Comparison of ENCODE assay signal across 24 mouse cellular contexts in the genomic region with DNA sequence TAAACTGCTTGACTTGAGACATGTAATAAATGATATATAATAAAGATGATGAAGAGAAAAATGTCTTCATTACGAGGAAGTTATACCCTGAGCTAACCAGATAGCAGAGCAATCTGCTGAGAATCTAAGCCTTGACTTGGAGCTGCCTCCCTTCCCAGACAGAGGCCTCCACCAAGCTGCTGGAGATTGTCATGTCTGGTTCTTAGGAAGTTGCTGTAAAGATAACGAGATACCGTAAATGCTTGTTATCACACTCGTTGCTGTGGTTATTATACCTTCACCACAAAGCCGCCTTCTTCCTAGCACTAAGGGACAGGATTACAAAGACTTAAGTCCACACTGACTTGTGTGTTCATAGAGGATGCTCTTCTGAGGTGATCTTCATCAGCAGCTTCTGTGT.
DNase-seq lines count a peak whose midpoint lies in the region; ATAC-seq and TF ChIP-seq lines count a peak whose summit lies in the region.
"Had no signal": no experiment of that assay in that cellular context is flagged by ENCODE, and none has a peak within 500 bp of the region (broad histone marks: within the 10 kb centered on the region; RNA-seq: fewer than 3 reads in every experiment).

No protein-coding gene starts in this region.

- no peak overlapping the region for H3K9ac ChIP-seq in MEL (ENCODE audit: control insufficient read depth, low read depth, low read length, poor library complexity, severe bottlenecking)
- H3K9ac ChIP-seq: embryonic facial prominence, embryonic 13.5 days; embryonic facial prominence, embryonic 15.5 days; forebrain, embryonic 12.5 days had no signal

- DNase-seq in 416B (ENCODE audit: low read depth), result peak; percentile 41
- DNase-seq in MEL (ENCODE audit: low read depth, low spot score), result peak; percentile 66
- no peak for DNase-seq in ovary, adult 18-20 months (ENCODE audit: low spot score)
- no peak for DNase-seq in heart, adult 8-10 months (ENCODE audit: low spot score)
- DNase-seq in lung, postnatal 14 days, result no peak
- DNase-seq: adrenal gland, adult 8-10 months; adrenal gland, postnatal 14 days; adrenal gland, postnatal 36 days; cerebellum, adult 18-20 months; cerebellum, adult 8-10 months; cerebellum, adult 9-11 months; cerebellum, postnatal 14 days; cerebellum, postnatal 36 days; embryo, embryonic 11 days had no signal

- no peaks in the 10 kb centered on the region for H3K9me3 ChIP-seq in MEL (replicated peaks; ENCODE audit: insufficient read depth, low read length)
- H3K9me3 ChIP-seq: embryonic facial prominence, embryonic 13.5 days; embryonic facial prominence, embryonic 15.5 days; forebrain, embryonic 10.5 days; forebrain, embryonic 12.5 days had no signal

- no peak for TF ChIP-seq CTCF in MEL (IDR thresholded peaks at IDR 0.05 in 2 of 3, conservative IDR thresholded peaks at IDR 0.05 in 1 of 3; ENCODE audit: control insufficient read depth in 1 of 3, insufficient read depth in 1 of 3, low read depth in 2 of 3, low read length in 3 of 3, poor library complexity in 1 of 3, severe bottlenecking in 1 of 3)

- peaks cover 3 to 18% of the 10 kb centered on the region in 2 experiments; a peak in 3 of 4 replicates for H3K36me3 ChIP-seq in MEL (ENCODE audit: control insufficient read depth in 1 of 2, insufficient read depth in 2 of 2, low read length in 2 of 2)
- H3K36me3 ChIP-seq: embryonic facial prominence, embryonic 15.5 days had no signal

- H3K27ac ChIP-seq in MEL (ENCODE audit: control insufficient read depth, low read depth, low read length), result peak overlapping the region; percentile 16
- H3K27ac ChIP-seq: embryonic facial prominence, embryonic 13.5 days; embryonic facial prominence, embryonic 15.5 days; forebrain, embryonic 10.5 days; forebrain, embryonic 12.5 days had no signal

- H3K27me3 ChIP-seq in MEL (ENCODE audit: control insufficient read depth in 1 of 2, insufficient read depth in 2 of 2, low read length in 2 of 2), result no peaks in the 10 kb centered on the region
- H3K27me3 ChIP-seq: embryonic facial prominence, embryonic 13.5 days; embryonic facial prominence, embryonic 15.5 days; forebrain, embryonic 12.5 days; Patski had no signal

- TF ChIP-seq EP300 in MEL (IDR thresholded peaks at IDR 0.05; ENCODE audit: low read depth in 1 of 2, low read length in 2 of 2), result peak; percentile 66 to 73

- no peak for TF ChIP-seq POLR2A in MEL (IDR thresholded peaks at IDR 0.05; ENCODE audit: control insufficient read depth in 1 of 2, insufficient read depth in 1 of 2, low read depth in 1 of 2, low read length in 2 of 2, poor library complexity in 1 of 2)

- 0 out of 2 replicates have a peak, but pooled peaks have one; percentile 14 for ATAC-seq in megakaryocyte progenitor cell, adult 5-6 weeks (replicated peaks; ENCODE audit: poor library complexity)
- ATAC-seq: activated CD4-positive, CD25-positive, alpha-beta regulatory T cell, adult 4 months; forebrain, embryonic 14.5 days; forebrain, embryonic 16.5 days; Patski had no signal

- H3K4me3 ChIP-seq in MEL (ENCODE audit: control insufficient read depth in 1 of 2, insufficient read depth in 1 of 2, low read depth in 2 of 2, low read length in 2 of 2), result no peak overlapping the region
- H3K4me3 ChIP-seq: embryonic facial prominence, embryonic 13.5 days; embryonic facial prominence, embryonic 15.5 days; erythroblast, embryonic 14.5 days; forebrain, embryonic 10.5 days; forebrain, embryonic 12.5 days had no signal

- no peaks in the 10 kb centered on the region for H3K79me2 ChIP-seq in MEL (ENCODE audit: control insufficient read depth, insufficient read depth, low read length, poor library complexity)

- peaks cover 5 to 13% of the 10 kb centered on the region in 2 experiments for H3K4me1 ChIP-seq in MEL (ENCODE audit: control insufficient read depth in 1 of 2, insufficient read depth in 2 of 2, low read length in 2 of 2)
- H3K4me1 ChIP-seq: embryonic facial prominence, embryonic 13.5 days; embryonic facial prominence, embryonic 15.5 days; forebrain, embryonic 10.5 days; forebrain, embryonic 12.5 days had no signal

- TF ChIP-seq RAD21 in MEL (IDR thresholded peaks at IDR 0.05; ENCODE audit: low read depth, low read length), result no peak

TF ChIP-seq in MEL, 35 proteins besides CTCF, POLR2A, EP300 and RAD21:
- no peak for TF ChIP-seq BHLHE40 (IDR thresholded peaks at IDR 0.05; ENCODE audit: borderline replicate concordance, low read depth, low read length)
- no peak for TF ChIP-seq CHD2 (IDR thresholded peaks at IDR 0.05; ENCODE audit: low read length)
- TF ChIP-seq ZMIZ1 (IDR thresholded peaks at IDR 0.05; ENCODE audit: low read depth, low read length), result no peak
- TF ChIP-seq POLR2AphosphoS2 (IDR thresholded peaks at IDR 0.05; ENCODE audit: low read length), result no peak
- TF ChIP-seq MAX (IDR thresholded peaks at IDR 0.05; ENCODE audit: low read length), result no peak
- TF ChIP-seq ELF1 (IDR thresholded peaks at IDR 0.05; ENCODE audit: low read depth, low read length), result 0 out of 2 replicates have a peak, but pooled peaks have one; percentile 23
- TF ChIP-seq USF1 (IDR thresholded peaks at IDR 0.05; ENCODE audit: low read depth, low read length), result no peak
- TF ChIP-seq ZKSCAN1 (IDR thresholded peaks at IDR 0.05; ENCODE audit: low read depth, low read length), result no peak
- no peak for TF ChIP-seq POLR2AphosphoS5 (IDR thresholded peaks at IDR 0.05; ENCODE audit: borderline replicate concordance, low read depth, low read length)
- peak; percentile 36; the same call in 1 of the 2 replicates for TF ChIP-seq TCF12 (IDR thresholded peaks at IDR 0.05; ENCODE audit: low read depth, low read length)
- no peak for TF ChIP-seq MEF2A (IDR thresholded peaks at IDR 0.05; ENCODE audit: extremely low read depth, insufficient replicate concordance, low read depth, low read length, poor library complexity, severe bottlenecking)
- TF ChIP-seq CHD1 (IDR thresholded peaks at IDR 0.05; ENCODE audit: low read depth, low read length), result no peak
- no peak for TF ChIP-seq KAT2A (conservative IDR thresholded peaks at IDR 0.05; ENCODE audit: low read depth, low read length)
- no peak for TF ChIP-seq JUND (IDR thresholded peaks at IDR 0.05; ENCODE audit: low read depth, low read length)
- TF ChIP-seq RCOR1 (IDR thresholded peaks at IDR 0.05; ENCODE audit: low read depth, low read length), result peak; percentile 90
- TF ChIP-seq NRF1 (IDR thresholded peaks at IDR 0.05; ENCODE audit: insufficient read depth, low read depth, low read length, poor library complexity, severe bottlenecking), result no peak
- no peak for TF ChIP-seq MAZ (IDR thresholded peaks at IDR 0.05; ENCODE audit: low read depth, low read length)
- TF ChIP-seq MYB (IDR thresholded peaks at IDR 0.05; ENCODE audit: low read depth, low read length), result no peak
- no peak for TF ChIP-seq HCFC1 (IDR thresholded peaks at IDR 0.05; ENCODE audit: low read depth, low read length)
- TF ChIP-seq ETS1 (IDR thresholded peaks at IDR 0.05; ENCODE audit: low read depth, low read length), result peak; percentile 56; the same call in 1 of the 2 replicates
- TF ChIP-seq SIN3A (IDR thresholded peaks at IDR 0.05; ENCODE audit: low read length), result peak; percentile 60; the same call in 1 of the 2 replicates
- TF ChIP-seq MXI1 (IDR thresholded peaks at IDR 0.05; ENCODE audit: low read depth, low read length), result peak; percentile 53; the same call in 1 of the 2 replicates
- peak; percentile 85 for TF ChIP-seq GATA1 (IDR thresholded peaks at IDR 0.05; ENCODE audit: low read depth, low read length)
- TF ChIP-seq E2F4 (IDR thresholded peaks at IDR 0.05; ENCODE audit: borderline replicate concordance, low read depth, low read length), result no peak
- no peak for TF ChIP-seq GABPA (IDR thresholded peaks at IDR 0.05; ENCODE audit: low read depth, low read length)
- no peak for TF ChIP-seq SMC3 (IDR thresholded peaks at IDR 0.05; ENCODE audit: low read depth, low read length)
- no peak for TF ChIP-seq TBP (IDR thresholded peaks at IDR 0.05; ENCODE audit: low read depth, low read length)
- TF ChIP-seq TAL1 (IDR thresholded peaks at IDR 0.05; ENCODE audit: low read length), result no peak
- TF ChIP-seq ZNF384 (IDR thresholded peaks at IDR 0.05; ENCODE audit: low read depth, low read length), result no peak
- no peak for TF ChIP-seq USF2 (IDR thresholded peaks at IDR 0.05; ENCODE audit: borderline replicate concordance in 1 of 2, insufficient read depth in 1 of 2, low read depth in 1 of 2, low read length in 2 of 2)
- TF ChIP-seq NELFE (IDR thresholded peaks at IDR 0.05; ENCODE audit: low read depth, low read length), result no peak
- 0 out of 2 replicates have a peak, but pooled peaks have one; percentile 43 for TF ChIP-seq MAFK (IDR thresholded peaks at IDR 0.05; ENCODE audit: borderline replicate concordance, low read depth, low read length)
- TF ChIP-seq MYC (IDR thresholded peaks at IDR 0.05; ENCODE audit: low read depth, low read length), result no peak
- TF ChIP-seq UBTF (IDR thresholded peaks at IDR 0.05; ENCODE audit: borderline replicate concordance, insufficient read depth, low read depth, low read length), result no peak
- no peak for TF ChIP-seq ZC3H11A (IDR thresholded peaks at IDR 0.05; ENCODE audit: low read depth, low read length)

Comparison
In these comparisons a context has a peak if more than half of its experiments do, and no peak if none do; other contexts are left out.
1. DNase-seq: peak in 416B (single experiment) and MEL (single experiment); none in ovary, adult 18-20 months (single experiment), heart, adult 8-10 months (single experiment) and lung, postnatal 14 days (single experiment).